Mouse (Mus musculus): ENCODE data around the gene Trp53bp2.

Trp53bp2 gene

DNA sequence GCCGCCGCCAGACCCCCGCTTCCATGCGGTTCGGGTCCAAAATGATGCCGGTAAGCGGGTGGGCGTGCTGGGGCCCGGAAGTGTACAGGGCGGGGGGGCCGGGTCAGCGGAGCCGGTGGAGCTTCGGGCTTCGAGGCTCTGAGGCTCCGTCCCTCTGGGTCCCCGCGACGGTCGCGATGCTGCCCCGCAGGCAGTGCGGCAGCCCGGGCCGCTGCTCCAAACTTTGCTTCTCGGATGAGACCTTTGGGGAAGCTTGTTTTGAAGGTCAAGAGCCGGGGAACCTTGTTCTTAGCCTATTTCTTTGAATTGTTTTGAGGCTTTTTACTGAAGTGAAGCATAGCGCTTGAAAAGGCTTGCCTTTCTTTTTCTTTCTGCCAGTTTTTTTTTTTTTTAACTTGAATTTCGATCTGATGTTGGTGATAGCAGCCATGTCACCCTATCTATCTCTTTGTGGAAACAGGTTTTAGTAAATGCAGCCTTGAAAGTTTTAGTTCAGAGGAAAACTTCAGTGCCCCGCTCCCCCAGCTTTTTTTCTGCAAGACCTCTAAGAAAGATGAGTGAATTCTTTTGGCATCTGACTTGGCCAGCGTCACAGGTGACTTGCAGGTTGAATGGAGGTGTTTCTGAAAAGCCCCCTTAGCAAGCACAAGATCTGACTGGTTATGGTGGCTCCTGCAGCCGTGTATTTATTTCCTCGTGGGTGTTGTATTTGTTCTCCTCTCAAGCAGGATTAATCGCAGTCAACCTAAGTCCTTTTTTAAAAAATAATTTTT is 615 bp downstream of the Trp53bp2 start:
- DNase-seq = no peak

DNA sequence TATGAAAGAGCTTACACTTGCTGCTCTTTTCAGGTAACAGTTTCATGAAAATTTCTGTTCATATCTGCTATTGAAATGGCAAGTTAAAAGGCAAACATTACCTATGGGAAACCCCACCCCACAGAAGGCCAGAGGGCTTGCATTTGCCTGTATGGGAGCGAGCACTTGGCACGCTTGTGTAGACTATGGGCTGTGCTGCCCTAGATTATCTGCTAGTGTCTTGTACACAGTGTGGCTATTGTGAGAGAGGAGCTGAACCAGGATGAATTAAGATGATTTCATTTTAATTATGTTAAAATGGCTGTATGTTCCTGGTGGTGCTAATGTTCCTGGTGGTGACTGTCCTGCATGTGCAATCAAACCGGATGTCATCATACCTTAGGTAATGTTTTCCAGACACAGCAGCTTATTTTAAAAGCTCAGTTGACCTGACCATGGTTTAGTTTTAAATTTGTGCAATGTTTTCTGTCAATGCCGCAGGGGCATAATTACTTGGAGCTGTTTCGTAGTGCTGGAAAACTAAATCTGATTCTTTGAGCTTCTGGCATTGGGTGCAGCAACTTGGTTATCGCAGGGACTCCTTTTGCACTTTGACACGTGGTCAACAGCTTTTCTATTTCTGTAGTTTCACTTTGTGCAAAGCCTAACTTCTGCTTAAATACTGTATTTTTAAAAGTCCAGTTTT is 3.8 kb downstream of the Trp53bp2 start:
- no peak for DNase-seq

DNA sequence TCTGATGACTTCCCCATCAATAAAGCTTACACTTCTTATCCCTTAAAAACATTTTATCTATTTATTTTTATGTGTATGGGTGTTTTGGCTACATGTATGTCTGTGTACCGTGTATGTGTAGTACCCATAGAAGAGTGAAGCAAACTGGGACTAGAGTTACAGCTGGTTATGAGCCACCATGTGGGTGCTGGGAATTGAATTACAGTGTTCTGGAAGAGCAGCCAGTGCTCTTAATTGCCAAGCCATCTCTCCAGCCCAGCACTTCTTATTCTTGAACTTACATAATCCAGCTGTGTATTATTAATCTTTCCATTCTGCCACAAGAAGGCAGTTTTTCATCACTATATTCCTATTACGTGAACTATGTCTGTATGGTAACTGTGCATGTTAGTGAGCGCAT is 10.5 kb downstream of the Trp53bp2 start:
- DNase-seq = no peak

DNA sequence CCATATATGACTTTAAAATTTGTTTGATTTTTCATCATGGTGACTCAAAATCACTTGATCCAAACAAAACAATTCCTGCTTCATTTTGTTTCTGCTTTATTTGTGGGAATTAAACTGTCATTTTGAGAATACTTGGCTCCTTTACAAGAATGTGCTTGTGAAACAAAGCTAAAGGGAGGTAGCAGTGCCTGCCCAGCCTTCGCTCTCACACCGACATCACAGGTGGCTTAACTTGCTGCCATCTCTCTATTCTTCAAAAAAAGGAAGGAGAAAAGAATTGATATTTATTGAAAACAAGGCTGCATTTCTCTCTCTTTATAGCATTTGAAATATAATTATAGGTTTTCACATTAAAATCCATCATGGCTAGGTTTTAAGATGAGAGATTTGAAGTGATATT is 15.3 kb downstream of the Trp53bp2 start:
- DNase-seq = no peak

DNA sequence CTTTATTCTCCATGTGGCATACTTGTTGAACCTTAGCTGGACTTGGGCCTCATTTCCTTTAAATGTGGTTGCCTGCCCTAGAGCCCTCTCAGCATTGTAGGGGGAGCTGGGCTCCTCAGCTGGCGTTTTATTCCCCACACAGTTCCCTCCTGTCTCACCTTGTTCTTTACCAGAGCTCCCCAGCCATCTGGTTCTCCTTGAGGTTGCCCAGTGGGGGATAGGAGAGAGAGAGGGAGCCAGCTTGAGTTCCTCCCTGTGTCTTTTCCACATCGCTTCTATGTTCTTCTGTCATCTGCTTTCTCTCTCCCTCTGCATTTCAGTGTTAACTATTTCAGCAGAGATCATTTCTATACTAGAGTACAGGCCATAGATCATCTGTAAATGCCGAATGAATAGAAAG is 16.2 kb downstream of the Trp53bp2 start:
- peak; percentile 23 for DNase-seq

DNA sequence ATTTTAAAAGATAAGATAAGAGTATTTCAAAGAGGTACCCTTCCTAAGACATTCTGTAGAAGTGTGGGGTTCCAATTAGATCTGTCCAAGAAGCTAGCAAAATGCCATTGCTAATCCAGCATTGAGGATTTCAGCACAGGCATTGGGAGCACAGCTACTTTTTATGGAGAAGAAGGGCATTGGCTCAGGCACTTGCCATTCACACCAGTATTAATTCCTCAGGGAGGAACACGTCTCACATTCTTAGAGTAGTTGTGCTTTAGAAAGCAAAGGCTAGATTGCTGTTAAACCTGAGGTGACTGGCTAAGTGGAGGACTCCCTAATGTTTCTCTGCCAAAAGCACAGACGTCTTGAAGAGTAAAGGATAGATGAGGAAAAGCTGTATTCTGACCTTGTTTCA is 17.5 kb downstream of the Trp53bp2 start:
- no peak for DNase-seq

DNA sequence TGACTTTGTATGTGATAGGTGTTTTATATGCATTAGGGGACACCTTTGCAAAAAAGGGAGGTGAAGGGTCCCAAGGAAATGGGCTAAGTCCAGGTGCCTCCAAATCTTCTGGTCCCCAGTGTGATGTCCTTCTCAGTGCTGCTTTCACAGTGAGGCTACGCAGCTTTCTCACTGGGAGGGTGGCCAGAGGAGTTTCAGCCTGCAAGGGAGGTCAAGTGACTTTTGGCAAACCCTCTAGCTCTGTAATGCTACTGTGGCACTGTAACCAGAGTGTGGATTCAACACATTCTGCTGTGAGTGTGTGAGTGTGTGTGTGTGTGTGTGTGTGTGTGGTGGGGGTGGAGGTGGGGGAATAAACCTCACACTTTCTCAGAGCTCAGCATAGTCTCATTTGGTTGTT is 18.5 kb downstream of the Trp53bp2 start:
- no peak for DNase-seq

DNA sequence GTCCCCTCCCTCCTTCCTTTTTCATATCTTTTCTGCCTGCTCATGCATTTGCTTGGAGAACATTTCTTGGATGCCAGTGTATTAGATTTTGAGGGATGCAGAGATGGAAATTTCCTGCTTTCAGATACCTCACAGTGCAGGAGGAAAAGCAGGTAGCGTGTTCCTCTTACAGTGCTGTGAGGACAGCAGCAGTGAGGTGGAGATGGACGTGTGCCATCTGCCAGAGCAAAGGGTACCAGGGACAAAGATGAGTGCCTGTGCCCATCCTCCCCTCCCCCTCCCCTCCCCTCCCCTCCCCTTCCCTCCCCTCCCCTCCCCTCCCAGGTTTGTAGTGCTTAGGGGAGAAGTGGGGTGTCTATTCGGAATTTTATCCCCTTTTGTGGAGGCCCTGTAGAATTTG is 20.9 kb downstream of the Trp53bp2 start:
- no peak for DNase-seq

DNA sequence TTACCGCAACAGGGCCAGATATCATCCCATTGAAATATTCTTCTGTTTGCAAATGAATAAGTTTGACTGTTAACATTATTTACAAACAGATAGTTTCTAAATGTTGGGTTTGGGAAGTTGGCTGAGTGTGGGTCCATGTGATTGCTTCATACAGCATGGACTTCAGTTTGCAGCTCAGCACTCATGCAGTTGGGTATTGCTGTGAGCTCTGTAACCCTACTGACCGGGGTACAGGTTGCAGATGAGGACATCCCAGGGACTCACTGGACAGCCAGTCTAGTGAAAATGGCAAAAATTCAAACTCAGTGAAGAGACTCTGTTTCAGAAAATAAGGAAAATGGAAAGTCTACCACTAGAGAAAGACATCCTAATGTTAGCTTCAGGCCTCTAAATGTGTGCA is 21.7 kb downstream of the Trp53bp2 start:
- DNase-seq = no peak

DNA sequence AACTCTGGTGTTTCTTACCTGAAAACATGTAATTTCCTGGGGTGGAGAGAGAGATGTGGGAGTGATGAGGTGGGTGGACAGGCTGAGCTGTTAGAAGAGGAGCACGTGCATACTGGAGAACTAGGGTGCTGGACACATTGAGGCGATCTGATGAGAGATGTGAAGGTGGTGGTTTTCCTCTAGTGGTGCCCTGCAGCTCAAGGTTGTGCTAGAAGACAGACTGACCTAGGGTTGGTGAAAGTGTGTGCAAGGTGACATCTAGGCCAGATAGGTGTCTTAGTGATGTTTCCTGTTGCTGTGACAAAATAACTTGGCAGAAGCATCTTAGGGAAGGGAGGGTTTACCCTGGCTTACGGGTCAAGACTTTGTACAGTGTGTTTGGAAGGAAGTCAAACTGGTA is 23.1 kb downstream of the Trp53bp2 start:
- no peak for DNase-seq

DNA sequence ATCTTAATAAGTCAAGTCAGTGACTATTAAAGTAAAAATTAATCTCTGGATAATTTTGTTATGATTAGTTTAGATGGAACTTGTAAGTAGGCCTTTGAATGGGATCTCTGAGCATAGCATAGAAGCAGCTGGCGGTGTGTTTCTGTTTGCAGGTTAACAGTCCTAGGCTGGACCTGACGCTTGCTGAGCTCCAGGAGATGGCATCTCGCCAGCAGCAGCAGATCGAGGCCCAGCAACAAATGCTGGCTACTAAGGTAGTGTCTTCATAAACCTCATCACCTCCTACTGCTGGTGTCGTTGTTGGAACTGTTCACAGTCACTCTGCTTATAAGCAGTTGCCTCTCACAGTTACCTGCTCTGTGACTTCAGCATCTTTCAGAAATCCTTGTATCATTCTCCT is 27.8 kb downstream of the Trp53bp2 start:
- DNase-seq = no peak

DNA sequence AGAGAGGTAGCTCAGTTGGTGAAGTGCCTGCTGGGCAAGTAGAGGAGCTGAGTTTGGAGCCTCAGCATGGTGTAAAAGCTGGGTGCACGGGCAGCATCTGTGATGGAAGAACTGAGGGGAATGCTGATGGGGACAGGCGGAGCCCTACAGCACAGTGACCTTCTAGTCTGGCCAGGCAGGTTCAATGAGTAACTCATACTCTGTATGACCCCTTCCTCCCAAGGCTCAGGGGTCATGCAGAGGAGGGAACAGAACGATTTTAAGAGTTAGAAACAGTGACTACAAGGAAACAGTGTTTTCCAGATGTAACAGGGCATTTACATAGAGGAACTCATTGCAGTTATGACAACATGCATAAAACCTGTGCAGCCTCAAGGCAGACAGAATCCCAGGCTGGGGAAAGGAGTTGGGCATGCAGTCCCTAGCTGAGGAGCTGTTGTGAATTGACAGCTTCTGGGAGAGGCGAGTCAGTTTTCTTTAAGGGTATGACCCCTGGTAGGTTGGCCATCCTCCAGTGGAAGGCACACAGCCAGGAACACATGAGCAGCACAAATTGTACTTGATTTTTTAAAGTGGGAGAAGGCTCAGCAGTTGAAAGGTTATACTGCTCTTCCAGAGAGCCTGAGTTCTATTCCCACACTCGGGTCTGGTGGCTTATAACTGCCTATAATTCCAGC is 30.7 kb downstream of the Trp53bp2 start:
- DNase-seq = no peak

DNA sequence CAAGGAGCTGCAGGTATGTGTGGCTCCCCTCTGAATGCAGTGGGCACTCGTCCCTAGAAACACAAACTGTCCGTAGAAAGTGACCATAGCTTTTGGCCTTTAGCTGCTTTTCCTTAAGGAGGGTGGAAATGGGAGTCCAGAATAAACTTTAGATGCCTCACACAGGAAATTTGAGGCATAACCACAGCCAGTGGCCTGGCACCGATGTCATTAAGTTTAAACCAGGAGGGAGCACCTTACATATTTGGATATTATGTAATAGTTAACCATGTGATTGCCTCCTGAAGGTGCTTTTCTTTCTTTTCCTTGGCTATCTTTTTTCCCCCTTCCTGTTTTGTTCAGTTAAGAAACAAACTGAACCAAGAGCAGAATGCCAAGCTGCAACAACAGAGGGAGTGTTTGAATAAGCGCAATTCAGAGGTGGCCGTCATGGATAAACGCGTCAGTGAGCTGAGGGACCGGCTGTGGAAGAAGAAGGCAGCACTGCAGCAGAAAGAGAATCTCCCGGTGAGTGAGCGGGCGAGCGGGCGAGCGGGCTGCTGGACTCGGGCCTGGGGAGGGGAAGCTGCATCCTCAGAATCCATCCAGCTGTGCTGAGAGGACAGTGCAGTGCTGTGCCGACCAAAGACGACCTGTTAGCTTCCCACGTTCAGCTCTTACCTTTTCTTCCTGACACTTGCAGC is 33.0 kb downstream of the Trp53bp2 start:
- DNase-seq = no peak

DNA sequence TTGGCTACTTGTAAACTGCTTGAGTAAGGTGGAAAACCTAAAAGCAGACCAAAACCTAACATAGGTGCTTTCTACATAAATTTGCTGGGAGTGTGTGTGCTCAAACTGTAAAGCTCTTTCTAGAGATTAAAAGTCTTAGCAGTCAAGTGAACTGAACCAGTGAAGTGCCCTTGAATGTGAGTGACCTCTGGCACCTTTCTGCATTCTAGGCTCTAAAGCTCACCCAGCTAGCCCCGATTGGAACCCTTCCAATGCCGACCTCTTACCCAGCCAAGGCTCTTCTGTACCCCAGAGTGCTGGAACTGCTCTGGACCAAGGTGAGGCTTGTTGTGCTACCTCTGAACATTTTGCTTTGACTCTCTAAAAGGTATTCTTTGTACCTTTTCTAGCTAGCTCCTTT is 35.1 kb downstream of the Trp53bp2 start:
- DNase-seq = no peak

DNA sequence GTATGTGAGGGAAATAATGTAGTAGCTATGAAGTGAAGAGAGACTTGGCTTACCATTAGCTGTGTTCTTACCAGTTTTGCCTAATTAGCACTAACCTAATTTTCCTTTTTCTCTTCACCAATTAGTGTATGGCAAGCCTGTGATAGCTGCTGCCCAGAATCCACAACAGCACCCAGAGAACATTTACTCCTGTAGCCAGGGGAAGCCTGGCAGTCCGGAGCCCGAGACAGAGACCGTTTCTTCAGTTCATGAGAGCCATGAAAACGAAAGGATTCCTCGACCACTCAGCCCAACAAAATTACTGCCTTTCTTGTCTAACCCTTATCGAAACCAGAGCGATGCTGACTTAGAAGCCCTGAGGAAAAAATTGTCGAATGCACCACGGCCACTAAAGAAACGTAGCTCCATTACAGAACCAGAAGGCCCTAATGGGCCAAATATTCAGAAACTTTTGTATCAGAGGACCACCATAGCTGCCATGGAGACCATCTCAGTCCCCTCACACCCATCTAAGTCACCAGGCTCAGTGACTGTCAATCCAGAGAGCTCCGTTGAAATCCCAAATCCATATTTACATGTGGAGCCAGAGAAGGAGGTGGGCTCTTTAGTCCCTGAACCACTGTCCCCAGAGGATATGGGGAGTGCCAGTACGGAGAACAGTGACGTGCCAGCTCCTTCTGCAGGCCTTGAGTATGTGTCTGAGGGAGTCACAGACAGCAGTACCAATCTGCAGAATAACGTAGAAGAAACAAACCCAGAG is 39.5 kb downstream of the Trp53bp2 start:
- no peak for DNase-seq

DNA sequence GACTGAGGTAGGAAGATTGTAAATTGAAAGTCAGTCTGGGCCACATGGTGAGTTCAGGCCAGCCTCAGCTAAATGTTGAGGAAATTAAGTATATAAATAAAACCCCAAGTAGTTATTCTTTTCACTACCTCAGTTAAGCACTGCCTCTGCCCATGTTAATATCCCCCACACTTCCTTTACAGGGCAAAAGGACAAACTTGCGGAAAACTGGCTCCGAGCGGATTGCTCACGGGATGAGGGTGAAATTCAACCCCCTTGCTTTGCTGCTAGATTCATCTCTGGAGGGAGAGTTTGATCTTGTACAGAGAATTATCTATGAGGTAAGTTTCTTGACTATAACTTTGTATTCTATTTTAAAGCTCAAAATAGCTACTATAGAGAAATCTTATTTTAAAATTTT is 43.5 kb downstream of the Trp53bp2 start:
- no peak for DNase-seq

DNA sequence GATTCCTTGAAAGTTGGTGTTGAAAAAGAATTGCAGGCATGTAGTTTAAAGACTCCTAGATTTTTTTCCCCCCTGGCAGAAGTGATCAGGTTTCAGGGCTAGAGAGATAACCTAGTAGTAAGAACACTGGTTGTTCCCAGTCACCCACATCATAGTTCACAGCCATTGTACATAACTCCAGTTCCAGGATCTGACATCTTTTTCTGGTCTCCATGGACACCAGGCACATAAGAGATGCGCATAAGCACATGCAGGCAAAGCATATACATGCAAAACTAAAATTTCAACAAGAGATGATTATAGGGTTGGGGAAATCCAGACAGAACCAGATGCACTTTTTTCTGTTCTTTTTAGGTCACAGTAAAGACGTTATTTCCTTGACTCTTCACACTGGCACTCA is 46.1 kb downstream of the Trp53bp2 start:
- no peak for DNase-seq

DNA sequence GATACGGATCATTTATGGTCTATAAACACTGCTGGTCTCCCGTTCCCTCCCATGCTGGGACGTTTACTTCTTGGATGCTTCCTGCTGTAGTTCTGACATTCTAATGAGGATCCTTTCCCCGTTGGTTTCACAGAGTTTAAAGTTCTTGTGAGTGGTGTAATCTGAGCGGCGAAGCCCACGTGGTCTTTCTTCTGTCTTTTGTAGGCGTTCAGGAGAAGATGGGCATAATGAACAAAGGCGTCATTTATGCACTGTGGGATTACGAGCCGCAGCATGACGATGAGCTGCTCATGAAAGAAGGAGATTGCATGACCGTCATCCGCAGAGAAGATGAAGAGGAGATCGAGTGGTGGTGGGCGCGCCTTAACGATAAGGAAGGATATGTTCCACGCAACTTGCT is 49.6 kb downstream of the Trp53bp2 start:
- no peak for DNase-seq

DNA sequence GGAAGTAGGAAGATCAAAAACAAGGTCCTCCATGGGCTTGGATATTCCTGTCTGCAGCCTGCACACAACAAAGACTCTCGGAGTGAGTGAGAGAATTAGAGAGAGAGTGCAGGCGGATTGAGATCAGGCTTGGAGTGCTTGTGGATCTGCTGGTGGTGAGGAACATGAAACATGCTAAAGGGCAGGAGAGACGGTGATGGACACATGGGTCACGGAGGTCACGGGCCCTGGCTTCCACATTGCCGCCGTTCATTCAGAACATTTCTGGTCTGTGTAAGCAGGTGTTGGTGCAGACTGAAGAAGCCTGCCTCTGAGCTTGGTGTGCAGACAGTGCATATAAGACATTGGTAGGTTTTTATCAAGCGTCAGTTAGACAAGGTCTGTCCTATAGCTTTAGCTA is 50.5 kb downstream of the Trp53bp2 start:
- no peak for DNase-seq

DNA sequence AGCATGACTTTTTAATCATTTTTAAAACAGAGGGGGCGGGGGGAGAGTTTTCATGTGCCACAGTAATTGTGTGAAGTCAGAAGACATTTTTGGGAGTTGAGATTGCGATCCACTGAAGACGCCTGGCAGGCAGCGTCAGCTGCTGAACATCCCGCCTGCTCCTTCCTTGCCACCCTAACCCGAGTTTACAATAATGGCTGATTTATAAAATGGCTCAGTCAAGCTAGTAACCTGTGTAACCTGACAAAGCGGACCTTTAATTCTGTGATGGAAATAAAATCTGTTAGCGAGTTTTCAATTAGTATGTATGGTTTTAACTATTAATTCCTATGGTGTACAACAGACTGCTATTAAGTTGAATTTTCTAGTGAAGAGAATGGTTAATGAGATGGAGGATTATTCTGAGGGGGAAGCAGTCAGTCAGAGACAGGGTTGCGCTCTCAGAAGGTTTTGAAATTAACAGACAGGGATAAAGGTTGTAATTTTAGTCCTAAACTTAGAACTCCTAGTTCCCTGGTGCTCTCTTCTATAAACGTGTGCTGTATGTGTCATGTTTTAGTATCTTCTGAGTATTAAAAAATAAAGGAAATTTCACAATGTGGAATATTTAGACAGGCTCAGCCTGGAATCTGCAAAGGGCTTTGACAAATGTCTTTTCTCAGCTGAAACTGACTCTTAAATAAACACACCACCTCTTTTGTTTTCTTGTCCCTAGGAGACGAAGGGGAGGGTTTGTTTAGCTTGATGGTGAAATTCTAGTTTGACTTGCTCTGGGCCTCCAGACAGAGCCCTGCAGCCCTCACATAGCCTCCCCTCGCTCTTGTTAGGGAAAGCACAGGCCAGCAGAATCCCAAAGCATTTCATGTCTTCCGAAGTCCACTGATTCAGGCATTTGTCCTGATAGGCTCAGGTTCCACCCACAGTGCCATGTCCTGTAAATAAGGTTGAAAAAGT is 51.6 kb downstream of the Trp53bp2 start:
- DNase-seq = no peak

DNA sequence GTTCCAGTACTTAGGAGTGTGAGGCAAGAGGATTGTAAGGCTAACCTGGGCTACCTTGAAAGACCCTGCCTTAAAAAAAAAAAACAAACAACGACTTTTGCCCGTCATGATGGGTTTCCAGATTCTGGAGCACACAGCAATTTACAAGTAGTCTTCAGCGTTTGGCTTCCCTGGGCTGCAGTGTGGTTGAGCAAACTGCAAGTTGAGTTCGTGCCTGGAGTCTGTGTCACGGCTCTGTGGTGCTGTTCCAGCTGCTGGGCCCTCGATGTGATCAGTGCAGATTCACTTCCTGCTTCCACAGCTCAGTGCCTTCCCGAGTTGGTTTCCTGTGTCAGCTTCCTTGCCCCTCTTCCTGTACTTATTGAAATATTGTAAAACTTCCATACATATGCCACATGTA is 52.3 kb downstream of the Trp53bp2 start:
- DNase-seq = no peak

DNA sequence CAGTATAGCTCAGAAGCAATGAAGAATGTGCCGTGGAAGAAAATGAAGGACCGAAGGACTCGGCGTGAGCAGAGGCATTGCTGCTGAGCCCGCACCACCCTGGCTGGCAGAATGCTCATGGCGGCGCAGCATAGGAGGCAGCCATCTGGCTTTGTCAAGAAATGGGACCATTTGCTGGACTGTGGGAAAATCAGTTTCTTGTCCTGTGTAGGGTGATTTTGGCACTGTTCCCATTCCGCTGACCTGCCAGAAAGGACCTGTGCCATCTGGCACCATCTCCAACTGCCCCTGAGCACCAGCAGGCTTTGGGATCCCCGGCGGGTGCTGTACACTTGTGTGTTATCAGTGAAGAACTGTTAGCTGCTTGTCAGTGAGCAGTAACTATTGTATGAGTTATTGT is 52.8 kb downstream of the Trp53bp2 start:
- DNase-seq = peak; percentile 89

Measured in cerebellum, adult 8-10 months (tissue).